Mouse (Mus musculus) cerebellum, adult 9-11 months (tissue): ENCODE measurements around the gene Ppm1h.

Experiments
- DNase-seq: peaks from one replicate; pipeline ENCODE4 v3.0.0; 2022

The Ppm1h gene

GRCm38 (mm10) chr10:122985252-122985514 lies 306.6 kb downstream of the Ppm1h start:
- no peak for DNase-seq

GRCm38 (mm10) chr10:122985515-122986319 lies 307.2 kb downstream of the Ppm1h start:
- DNase-seq, result peak; percentile 85

GRCm38 (mm10) chr10:122986320-122987225 lies 308.0 kb downstream of the Ppm1h start:
- peak; percentile 89 for DNase-seq

- DNase-seq, result peak; percentile 51
Observed at GRCm38 (mm10) chr10:122987671-122988128, 309.1 kb downstream of the Ppm1h start.

- no peak for DNase-seq
Observed at GRCm38 (mm10) chr10:122988372-122988771, 309.8 kb downstream of the Ppm1h start.

GRCm38 (mm10) chr10:122989916-122990315 lies 311.4 kb downstream of the Ppm1h start:
- no peak for DNase-seq

- DNase-seq, result no peak
Observed at GRCm38 (mm10) chr10:122990606-122991005, 312.0 kb downstream of the Ppm1h start.

GRCm38 (mm10) chr10:122991053-122991452 lies 312.5 kb downstream of the Ppm1h start:
- peak; percentile 52 for DNase-seq

GRCm38 (mm10) chr10:122991648-122992047 lies 313.1 kb downstream of the Ppm1h start:
- no peak for DNase-seq

- no peak for DNase-seq
Observed at GRCm38 (mm10) chr10:122994402-122995107, 316.0 kb downstream of the Ppm1h start.
